Mouse (Mus musculus): ENCODE measurements around the gene Ankar. TPM values are rescaled to one million over a fixed set of nuclear protein-coding genes. Genes with fewer than 3 reads are reported as not detected.

Ankar gene
- total and polyA plus RNA-seq, 3 experiments, result not detected

DNA sequence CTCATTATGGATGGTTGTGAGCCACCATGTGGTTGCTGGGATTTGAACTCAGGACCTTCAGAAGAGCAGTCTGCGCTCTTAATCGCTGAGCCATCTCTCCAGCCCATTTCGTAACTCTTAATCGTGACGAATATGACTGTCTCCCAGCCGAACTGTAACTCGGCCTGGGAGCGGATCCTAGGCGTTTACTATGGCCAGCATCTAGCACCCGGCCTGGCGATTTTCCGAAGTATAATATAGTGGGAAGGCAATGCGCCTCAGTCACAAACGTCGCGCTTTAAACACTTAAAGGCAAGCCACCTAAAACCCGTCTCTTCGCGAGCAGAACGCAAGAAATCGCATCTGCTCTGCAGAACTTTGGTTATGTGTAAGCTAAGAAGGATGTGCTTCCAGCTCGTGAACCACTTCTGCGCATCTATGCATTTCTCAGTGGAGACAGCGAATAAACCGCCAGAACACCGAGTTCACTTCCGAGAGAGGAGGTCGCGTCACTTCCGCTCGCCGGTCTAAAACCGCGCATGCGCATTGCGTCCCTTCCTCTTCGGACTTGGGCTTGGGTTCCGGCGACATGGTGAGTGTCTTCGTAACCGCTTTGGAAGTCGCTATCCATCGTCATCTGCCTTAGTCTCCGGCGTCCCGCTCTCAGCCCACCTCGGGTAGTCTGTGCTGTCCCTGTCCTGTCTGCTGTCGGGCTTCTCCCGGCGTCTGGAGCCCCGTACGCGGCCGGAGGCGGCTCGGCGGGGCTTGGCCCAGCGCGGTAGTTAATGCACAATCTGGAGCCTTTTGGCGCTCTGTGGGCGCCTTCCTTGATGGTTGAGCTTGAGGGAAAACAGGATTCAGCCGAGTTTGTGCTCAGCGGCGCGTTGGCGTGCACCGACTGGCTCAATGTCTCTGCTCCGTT is 10.6 kb upstream of the Ankar start, which contains the start of gene Rpl37a:
Gene Rpl37a (plus strand): TSS at position 538 of the 901 bp plus-strand sequence.
- DNase-seq, result peak; percentile 94

DNA sequence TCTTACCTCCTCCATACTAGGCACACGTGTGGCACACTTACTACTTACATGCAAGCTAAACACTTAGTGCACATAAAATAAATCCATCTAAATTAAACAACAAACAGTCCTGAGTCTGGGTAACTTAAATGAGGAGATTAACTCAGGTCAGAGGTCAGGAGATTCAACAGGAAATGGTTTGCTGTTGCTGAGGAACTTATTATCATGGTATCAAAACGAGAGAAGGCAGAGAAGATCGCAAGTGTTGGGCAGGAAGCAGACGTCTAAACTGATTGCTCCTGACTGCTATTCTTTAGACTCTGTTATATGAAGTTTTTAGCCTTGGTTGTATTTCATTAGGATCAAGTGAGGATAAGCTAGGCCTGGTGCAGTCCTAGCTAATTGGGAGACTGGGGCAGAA is 7.1 kb upstream of the Ankar start:
- DNase-seq, result no peak

DNA sequence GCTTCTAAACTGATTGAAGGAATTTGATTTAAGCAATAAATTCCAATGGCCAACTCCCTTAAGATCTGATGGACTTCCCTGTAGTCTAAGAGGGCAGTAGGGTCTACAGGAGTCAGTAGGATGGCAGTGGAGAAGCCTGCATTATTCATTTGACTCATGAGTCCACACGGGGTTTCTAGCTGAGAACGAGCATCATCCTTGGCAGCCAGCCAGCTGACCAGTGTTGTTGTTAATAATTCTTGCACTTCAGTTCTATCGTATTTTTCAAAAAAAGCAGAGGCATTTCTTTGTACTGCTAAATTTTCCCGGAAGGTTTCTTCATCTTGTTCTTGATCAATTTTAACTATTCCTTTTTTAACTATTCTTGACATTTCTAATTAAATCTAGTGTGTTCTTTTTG is 1.7 kb downstream of the Ankar start:
- peak; percentile 47 for DNase-seq

DNA sequence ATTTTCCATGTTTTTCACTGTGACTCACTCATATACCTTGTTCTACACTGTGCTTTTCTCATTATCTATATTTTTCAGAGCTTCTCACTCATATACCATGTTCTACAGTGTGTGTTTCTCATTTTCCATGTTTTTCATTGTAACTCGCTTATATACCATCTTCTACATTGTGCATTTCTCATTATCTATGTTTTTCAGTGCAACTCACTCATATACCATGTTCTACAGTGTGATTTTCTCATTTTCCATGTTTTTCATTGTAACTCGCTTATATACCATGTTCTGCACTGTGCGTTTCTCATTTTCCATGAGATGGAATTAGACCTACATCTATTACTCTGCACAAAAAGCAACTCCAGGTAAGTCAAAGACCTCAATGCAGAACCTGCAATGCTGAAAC is 4.1 kb downstream of the Ankar start:
- DNase-seq, result no peak

DNA sequence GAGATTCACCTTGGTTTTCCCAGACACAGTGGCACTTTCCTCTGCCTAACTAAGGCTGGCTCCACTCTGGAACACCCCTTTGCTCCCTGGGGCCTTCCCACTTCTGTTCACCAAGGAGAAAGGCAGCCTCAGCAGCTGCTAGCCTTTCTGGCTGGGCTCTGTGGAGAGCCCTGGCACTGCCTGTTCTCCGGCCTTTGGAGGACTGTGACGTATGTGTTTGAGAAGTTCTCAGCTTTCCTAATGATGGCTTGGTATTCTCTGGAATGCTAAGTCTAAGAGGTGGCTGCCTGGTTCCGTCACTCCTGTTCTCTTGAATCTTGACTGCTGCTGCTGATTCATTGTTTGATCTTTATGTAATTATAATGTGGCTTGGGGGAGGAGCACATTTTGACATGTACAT is 27.3 kb downstream of the Ankar start:
- no peak for DNase-seq

DNA sequence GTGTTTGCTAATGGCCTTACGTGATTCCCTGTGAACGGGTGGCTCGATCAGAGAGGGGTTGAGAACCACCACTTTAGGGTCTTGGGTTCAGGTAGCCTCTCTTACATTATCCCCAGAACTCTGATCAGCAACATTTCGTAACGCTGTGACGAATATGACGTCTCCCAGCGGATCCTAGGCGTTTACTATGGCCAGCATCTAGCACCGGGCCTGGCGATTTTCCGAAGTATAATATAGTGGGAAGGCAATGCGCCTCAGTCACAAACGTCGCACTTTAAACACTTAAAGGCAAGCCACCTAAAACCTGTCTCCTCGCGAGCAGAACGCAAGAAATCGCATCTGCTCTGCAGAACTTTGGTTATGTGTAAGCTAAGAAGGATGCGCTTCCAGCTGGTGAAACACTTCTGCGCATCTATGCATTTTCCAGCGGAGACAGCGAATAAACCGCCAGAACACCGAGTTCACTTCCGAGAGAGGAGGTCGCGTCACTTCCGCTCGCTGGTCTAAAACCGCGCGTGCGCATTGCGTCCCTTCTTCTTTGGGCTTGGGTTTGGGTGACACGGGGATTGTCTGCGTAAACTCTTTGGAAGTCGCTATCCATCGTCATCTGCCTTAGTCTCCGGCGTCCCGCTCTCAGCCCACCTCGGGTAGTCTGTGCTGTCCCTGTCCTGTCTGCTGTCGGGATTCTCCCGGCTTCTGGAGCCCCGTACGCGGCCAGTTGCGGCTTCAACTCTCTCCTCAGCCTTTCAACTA is 59.5 kb downstream of the Ankar start:
- DNase-seq, result peak; percentile 21

DNA sequence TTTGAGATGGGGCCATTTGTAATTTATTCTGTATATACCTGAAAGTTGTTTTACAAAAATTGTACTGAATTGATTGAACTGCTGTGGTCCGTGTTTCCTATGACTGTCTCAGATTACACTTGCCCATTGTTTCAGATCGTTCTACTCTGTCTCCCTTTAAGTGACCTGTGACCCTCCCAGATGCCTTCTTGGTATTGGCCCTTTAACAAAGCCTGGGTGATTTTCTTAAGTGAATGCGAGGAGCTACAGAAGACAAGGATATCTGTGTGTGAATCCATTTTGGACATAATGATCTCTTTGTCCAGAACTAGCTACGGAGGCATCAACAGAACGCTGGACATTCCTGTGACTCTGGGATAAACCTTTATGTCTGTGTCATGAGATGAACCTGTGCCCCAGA is 65.2 kb downstream of the Ankar start:
- DNase-seq, result no peak

DNA sequence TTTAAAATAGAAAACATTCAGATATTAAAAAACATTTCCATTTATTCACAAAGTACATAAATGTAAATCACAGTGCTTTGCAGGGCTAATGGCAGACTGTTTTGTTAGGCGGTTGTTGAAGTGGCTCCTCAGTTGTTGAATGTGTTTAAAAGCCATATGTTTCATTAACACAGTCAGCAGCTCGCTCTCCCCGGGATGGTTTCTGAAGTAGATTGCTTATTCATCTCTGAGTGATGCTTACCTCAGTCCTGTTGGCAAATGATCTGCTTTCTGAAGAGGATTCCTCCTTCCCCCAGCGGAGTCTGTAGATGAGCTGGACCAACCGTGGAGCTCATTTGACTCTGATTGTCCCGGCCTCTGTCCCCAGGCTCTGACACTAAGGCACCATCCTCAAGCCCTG is 88.2 kb downstream of the Ankar start:
- DNase-seq, result no peak

DNA sequence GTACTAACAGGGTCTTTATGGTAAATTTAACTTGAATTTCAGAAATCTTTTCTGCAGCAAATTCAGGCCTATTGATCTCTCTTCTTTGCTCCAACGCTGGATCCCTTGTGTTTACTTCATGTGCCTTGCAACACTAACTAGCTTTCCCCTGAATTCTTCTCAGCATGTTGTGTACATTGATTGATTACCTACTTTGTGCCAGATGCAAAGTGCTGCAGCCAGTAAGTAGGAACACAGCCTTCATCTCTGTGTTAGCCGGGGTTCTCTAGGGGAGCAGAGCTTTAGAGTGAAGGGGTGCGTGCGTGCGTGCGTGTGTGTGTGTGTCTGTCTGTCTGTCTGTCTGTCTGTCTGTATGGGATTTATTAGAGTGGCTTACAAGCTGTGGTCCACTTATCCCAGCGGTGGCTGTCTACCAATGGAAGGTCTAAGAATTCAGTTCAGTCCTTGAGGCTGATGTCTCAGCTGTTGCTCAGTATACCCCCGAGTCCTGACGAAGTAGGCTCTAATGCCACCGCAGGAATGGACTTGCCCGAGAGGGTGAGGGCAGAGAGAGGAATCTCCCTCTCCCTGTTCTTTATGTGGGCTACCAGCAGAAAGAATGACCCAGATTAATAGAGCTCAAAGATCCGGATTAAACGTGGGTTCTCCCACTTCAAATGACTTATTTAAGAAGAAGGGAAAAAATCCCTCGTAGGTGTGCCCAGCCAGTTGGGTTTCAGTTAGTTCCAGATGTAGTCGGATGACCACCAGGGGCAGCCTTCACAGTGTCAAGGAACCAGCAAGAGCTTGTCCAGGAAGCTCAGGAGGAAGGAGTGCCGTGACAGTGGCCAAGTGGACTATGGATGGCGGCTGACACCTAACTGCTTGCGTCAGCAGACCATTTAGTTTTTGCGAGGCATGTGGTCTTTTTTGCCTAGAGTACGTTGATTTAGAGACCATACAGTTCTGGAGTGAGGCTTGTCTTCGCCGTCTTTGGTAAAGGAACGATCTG is 90.2 kb downstream of the Ankar start:
- DNase-seq, result no peak

DNA sequence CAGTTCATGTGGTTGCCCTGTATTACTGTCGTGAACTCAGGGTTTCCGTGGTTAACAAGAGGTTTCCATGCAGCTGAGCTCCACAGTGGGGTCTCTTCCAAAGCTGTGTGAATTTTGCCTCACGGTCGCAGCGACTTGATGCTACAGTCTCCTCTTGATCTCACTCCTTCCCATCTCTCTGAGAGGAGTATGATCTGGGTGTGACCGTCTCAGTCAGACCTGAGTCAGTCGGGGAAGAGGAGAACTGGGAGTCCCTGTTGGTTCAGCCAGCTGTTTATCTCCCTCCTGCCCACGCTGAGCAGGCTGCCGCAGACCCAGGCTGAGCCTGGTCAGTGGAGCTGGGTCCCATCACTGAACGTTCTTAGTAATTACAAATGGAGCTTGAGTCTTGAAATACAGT is 91.2 kb downstream of the Ankar start:
- no peak for DNase-seq

DNA sequence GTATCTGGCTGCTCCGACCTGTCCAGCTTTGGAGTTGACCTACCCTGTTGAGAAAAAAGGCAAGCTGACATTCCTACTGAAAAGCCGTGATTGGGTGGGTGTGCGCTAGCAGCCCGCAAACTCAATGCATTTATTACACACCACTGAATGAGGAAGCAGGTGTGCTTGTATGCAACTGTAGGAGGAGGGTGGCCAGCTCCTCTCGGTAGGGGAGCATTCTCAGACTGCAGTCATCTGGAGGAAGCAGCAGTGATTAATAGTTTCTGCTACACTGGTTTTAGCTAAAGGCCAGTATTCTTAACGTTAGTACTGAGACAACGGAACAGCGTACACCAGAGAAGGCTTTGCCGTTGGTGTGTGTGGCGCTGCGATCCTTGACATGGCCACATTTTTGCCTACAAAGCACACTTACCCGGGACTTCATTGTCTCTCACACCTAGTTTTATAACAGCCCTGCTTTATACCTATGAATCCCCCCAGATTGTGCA is 94.1 kb downstream of the Ankar start:
- DNase-seq, result no peak

DNA sequence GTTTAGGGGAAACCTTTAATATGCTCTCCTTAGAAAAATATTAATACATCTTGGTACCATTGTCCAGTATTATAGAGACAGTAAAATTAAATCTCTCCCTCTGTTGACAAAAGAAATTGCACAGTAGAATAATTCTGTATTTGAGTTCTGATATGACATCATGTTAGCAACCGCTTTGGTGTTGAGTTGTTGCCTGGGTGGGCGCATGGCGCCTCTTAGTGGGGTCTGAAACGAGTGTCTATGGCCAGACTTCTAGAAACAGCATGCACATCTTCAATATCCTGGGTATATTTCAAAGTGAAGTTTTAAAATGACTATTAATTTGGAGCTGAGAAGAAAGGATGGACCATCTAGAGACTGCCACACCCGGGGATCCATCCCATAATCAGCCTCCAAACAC is 97.6 kb downstream of the Ankar start:
- DNase-seq, result no peak

DNA sequence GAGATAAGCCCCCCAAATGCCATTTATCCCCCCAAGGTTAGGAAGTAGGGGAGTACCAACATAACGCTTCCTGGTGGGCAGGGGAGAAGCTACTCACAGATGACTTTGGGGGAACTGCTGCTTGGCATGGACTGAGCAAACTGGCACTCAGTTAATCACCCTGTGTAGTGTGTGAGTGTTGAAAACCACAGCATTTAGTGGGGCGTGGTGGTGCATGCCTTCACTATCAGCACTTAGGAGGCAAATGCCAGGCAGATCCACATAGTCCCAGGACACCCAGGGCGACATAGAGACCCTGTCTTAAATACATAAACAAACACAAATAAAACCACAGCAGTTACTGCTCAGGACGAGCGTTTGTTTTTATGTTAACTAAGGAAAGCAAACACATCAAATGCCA is 98.2 kb downstream of the Ankar start:
- DNase-seq, result no peak

DNA sequence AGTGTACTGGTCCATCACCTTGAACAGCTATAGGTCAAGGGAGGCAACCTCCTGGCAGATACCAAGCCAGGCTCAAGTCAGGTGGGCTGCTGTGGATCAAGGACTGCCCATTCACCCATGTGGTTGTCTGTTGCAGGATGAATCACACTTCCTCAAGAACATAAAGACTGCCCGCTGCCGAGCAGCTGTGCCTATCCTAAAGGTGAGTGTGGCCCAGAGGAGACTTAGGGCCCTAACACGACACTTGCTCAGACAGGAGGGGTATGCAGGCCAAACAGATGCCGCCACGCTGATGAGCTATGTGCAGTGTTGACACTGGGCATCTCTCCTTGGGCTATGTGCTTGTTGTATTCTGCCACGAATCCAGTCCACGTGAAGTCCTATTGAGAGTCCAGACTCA is 99.1 kb downstream of the Ankar start:
- DNase-seq, result no peak

DNA sequence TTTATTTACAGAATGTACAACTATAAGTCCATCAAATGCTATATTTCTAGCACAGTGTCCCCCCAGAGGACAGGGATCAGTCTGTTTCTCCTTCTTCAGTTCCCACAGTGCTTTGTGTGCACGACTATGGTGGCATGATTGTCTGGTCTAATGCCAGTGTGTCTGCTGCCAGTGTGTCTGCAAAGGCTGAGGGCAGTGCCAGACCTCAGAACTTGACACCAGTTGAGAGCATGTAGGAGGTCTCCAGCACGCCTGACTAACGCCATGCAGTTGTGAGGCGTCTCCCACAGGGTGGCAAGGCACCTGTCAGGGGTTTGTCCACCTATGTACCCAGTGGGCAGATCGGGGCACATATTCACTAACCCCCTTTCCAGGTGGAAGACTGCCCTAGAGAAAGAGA is 99.6 kb downstream of the Ankar start:
- DNase-seq, result no peak

DNA sequence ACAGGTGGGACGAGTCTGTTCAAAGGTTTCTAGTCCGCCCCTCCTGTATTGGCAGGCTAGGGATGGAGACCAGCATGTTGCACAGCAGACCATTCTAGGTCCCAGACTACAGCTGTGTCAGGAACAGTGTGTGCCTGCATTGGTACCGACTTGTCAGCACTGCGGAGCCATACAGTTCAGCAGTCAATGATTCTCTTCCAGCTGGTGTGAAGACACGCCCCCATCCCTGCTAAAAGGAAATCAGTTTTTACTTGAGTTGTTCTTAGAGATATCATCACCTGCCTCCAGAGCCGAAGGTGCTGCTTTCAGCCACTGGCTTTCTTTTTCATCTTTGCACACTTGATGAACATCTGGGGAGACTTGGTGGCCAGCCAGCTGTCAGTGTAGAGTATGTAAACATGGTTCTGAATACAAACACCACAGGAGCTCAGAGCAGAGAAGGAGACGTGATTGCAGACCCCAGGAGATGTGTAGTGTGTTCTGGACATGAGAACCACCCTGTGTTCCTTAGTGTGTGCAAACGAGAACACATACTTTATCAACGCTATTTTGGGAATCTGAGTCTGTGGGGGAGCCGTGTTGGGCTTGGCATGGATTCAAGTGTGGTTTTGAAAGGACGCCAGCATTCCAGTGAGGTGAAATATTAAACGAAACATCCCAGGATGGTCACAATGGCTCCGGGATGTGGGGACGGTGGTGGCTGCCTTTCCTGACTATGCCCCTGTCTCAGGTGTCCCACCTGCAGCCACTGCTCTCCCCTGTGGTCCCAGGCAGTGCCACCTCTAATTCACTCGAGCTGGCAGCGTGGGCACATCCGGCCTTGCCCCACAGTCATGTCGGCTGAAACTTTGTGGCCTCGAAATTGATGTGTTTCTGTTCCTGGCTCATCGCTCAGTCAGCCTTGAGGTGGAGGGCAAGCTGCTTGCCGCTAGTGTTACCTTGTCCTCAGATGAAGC is 101.0 kb downstream of the Ankar start:
- DNase-seq, result peak; percentile 88

DNA sequence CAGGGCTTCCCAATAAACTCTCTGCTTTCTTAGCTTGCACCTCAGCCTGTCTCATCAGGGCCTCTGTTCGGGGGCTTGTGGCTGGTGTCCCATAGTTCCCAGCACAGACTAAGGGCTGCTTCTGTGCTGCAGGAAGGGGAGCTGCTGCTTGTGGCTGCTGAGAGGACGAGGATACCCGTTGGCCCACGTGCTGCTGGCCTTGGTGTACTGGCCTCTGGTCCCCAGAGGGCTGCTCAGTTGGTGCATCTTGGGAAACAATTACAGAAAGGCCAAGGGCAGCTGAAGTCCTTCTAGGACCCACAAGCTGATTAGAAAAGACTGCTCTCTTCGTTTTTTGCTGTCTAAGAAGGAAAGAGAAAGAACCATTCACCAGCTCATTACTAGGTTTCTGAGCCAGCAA is 104.1 kb downstream of the Ankar start:
- peak; percentile 88 for DNase-seq

DNA sequence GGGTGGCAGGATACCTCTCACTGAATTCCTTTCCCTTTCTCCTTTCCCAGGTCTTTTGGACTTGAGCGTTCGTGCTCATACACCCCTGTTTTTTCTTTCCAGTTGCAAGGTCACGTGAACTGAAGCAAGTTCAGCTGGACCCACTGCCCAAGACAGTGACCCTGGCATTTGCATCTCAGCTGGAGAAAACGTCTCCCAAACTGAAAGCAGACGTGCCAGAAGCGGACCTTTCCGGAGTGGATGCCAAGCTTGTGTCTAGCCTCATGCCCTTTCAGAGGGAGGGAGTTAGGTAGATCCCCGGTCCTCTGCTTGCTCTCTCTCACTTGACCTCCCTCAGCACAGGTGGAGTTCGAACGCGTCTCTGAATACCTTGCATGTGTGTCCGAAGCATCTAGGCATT is 104.7 kb downstream of the Ankar start:
- peak; percentile 85 for DNase-seq

DNA sequence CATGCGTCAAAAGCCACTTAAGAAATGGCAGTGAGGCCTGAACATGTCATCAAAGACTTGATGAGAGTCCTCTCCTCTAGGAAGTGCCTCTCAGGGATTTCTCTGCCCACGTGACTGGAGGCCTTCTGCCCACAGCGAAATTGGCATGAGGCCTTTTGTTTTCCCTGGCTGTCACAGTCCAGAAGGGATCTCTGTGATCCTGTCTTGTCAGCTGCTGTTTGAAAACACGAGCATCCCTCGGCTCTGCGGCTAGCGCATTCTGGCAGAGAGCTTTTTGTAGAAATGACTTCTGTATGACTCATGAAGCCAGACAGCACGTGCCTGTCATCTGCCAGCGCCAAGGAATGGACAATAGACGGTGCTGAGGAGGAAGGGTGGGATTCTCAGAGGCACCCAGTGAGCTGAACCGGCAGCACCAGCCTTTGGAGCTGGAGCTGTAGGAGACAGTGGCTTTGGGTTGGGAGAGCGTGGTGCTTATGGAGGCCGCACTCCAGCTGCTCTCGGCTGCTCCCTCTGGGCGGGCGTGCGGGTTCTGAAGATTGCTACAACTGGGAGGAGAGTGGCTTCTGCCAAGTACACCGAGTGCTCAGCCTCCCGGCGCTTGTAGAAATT is 106.9 kb downstream of the Ankar start:
- DNase-seq, result peak; percentile 89

All from adrenal gland, adult 2 months (tissue).